Mouse (Mus musculus) embryonic fibroblast, embryonic 13.5 days (primary cell): ENCODE results near the gene Flnb. TPM values are rescaled to one million over a fixed set of nuclear protein-coding genes. Genes with fewer than 3 reads are reported as not detected.

Experiments
- H3K27ac ChIP-seq: 2 replicates; pipeline ENCODE4 v1.5.1; 2012; ENCODE audit warnings: low read length, control low read depth, inconsistent platforms; ENCODE audit not compliant: insufficient read depth
- H3K4me1 ChIP-seq: 2 replicates; pipeline ENCODE4 v1.6.1; 2011; ENCODE audit warnings: low read length; ENCODE audit not compliant: control insufficient read depth, insufficient read depth
- H3K4me3 ChIP-seq: 2 replicates; pipeline ENCODE4 v1.5.1; 2011; ENCODE audit warnings: mild to moderate bottlenecking, control low read depth, low read length; ENCODE audit not compliant: insufficient read depth
- CTCF ChIP-seq: IDR thresholded peaks from 2 replicates; pipeline ENCODE4 v1.5.1; 2011; ENCODE audit warnings: mild to moderate bottlenecking, control low read depth, low read length, moderate library complexity, borderline replicate concordance; ENCODE audit not compliant: insufficient read depth
- POLR2A ChIP-seq: IDR thresholded peaks from 2 replicates; pipeline ENCODE4 v1.6.1; 2011; ENCODE audit warnings: low read depth, mild to moderate bottlenecking, control low read depth, low read length, moderate library complexity
- polyA plus RNA-seq: library from polyadenylated mRNA; stranded (reverse); fragments of >200 nt; gene quantifications from 2 replicates; pipeline ENCODE4 v1.2.4, GENCODE M21; 2011; ENCODE audit warnings: low read depth; ENCODE audit not compliant: missing spikeins, insufficient read length

The Flnb gene
- polyA plus RNA-seq, 1 experiment: 190 TPM

DNA sequence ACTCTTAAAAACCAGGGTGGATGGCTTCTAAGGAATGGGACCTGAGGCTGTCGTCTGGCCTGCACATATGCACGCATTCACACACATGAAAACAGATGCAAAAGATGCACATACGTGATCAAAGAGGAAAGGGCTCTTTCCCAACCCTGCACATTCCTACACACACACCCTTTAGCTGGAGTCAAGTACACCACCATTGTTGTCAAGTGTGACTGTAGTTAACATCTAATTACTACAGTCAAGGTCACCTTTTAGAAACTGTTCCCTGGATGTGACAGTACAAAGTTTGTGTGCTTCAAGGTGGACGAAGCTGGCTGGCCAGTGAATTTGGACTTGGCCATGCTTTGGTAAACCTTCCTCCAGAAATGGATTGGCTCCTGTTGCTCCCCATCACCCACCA, 114.4 kb downstream of the Flnb start:
- TF ChIP-seq CTCF (no peak), POLR2A (no peak)
- Histone ChIP-seq H3K4me1 (peaks cover 3% of the 10 kb centered on the region; the same call in 1 of the 2 replicates), H3K27ac (no peak overlapping the region), H3K4me3 (no peak overlapping the region)

DNA sequence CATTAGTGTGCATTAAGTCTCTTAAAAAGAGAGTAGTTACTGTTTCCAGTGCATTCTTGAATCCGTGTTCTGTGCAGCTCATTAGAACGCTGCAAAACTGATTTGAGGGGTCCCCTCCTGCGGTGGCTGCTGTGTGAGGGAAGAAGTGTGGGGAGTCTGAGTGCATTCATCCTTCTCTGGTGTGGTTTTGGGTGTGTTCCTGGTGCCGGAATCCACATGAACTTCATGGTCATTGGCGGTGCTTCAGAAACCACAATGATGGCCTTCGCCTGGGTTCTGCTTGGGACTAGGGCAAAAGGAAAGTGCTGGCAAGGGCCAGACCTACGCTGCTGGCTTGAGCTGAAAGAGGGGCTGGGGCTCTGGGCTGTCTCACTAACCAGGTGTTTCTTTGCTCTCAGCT, 116.4 kb downstream of the Flnb start:
- TF ChIP-seq POLR2A: no peak
- TF ChIP-seq CTCF: no peak
- no peak overlapping the region for H3K27ac ChIP-seq
- peaks cover 3% of the 10 kb centered on the region; the same call in 1 of the 2 replicates for H3K4me1 ChIP-seq
- H3K4me3 ChIP-seq: no peak overlapping the region

DNA sequence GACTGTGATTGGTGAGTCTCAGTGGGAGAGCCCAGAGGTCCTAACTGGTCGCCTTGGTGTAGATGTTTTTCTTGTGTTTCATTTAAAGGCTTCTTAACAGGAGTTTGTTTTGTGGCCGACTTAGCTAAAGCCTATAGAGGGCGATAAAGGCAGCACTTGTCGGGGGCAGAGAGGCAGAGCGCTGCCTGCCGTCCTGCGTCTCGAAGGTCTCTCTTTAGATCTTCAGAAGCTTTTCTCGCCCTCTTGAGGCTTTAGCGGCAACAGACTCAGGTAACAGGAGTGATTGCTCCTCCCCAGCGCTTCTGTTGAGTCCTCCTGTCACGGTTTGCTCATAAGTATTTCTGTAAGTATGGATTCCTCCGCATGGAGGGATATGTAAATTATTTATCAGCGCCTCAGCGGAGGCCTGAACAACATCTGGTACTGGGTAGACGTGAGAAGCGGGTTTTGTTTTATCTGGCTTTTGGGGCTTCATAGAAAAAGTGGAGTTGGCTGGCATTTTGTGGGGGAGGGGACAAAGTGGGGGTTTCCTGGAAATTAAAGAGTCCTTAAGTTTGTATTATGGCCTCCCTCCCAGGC, 119.4 kb downstream of the Flnb start:
- TF ChIP-seq CTCF (peak; percentile 49; the same call in 1 of the 2 replicates), POLR2A (no peak)
- peaks cover 10% of the 10 kb centered on the region; the same call in 1 of the 2 replicates for H3K4me1 ChIP-seq
- H3K27ac ChIP-seq: 0 out of 2 replicates have a peak overlapping the region, but pooled peaks have one; percentile 6
- H3K4me3 ChIP-seq: no peak overlapping the region

DNA sequence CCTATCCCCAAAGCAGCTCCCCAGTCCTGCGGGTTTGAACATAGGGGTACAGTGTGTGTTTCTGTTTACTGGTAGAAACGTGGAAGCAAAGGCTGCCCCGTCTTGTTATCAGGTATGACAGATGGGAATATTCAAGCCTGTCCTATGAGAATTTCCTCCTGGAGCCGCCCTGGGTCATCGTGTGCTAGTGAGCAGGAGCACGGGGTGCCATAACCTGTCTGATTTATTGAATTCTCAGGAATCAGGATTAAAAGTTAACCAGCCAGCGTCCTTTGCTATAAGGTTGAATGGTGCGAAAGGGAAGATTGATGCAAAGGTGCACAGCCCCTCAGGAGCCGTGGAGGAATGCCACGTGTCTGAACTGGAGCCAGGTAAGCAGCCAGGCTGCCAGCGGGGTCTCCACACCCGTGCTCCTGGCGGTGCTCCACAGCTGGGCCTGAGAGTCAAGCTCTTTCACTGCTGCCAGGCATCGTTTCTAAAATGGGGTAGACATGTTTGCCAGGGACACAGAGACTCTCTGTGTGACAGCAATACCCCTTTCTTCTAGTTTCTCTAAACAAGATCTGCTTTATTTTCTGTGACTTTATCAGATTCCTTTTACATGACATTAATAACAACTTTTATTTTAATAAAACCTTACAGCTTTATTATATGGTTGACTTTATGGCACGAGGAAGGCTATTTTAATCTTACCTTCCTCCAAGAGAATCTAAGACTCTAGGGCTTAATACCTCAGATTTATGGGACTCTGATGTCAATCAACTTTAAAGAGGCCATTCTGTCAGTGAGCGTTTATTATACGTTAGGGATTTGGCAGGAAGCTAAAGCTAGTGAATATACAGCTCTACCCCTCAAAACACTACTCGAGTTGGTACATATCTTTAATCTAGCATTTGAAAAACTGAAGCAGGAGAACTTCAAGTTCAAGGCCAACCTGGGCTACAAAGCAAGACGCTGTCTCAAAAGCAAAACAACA, 121.3 kb downstream of the Flnb start:
- peaks cover 7% of the 10 kb centered on the region; the same call in 1 of the 2 replicates for H3K4me1 ChIP-seq
- TF ChIP-seq CTCF (no peak), POLR2A (no peak)
- H3K27ac ChIP-seq: no peak overlapping the region

DNA sequence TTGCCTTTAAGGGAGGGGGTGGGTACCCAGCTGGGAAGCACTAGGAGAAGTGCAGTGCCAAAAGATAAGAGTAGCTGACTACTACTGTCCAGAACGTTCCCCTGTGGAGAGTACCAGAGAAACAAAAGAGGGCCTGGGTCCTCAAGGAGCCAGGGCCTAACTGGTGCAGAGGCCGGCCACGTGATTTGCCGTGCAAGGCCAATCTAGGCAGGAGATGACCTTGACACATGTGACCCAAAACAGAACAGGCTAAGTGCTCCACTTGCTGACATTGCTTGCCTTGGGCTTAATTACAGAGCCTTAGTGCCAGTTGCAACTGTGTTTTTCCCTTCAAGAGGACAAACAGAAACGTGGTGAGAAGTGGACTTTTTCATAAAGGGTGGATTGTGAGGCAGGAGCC, 123.7 kb downstream of the Flnb start:
- no peak for TF ChIP-seq POLR2A
- TF ChIP-seq CTCF: no peak
- Histone ChIP-seq H3K4me3 (no peak overlapping the region), H3K4me1 (peaks cover 7% of the 10 kb centered on the region; the same call in 1 of the 2 replicates), H3K27ac (peak overlapping the region; percentile 30)

More for the DNA sequence above, 121.3 kb downstream of the Flnb start:
- no peak overlapping the region for H3K4me3 ChIP-seq

DNA sequence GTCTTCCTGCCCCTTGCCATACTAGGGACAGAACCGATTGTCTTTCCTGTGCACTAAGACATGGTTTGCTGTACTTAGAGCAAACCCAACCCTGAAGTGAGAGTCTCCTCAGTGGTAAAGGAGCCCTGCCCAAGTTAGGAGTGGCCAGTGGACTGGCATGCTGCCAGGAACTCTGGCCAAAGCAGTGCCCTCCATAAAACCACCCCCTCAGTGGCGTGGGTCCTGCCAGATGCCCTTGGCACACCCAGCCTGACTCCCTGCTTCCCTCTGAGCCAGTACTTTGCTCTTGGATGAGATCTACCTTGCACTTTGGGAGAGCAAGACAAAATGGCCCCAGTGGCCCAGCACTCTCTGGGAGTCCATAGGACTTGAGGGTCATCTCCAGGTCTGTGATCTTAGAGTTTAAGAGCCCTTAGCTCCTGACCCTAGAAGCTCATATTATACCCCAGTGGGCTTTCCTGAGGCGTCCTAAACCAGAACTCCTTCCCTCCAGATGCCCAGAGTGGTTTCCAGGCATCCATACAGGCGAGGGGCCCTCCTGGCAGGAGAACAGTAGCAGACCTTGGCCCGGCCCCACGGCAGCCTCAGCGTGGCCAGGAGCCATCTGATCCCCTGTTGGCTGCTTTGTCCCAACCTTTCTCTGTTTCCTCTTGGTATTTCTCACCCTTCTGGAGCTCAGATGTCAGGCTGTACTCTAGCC, 125.5 kb downstream of the Flnb start:
- peaks cover 7% of the 10 kb centered on the region; the same call in 1 of the 2 replicates for H3K4me1 ChIP-seq
- H3K4me3 ChIP-seq: no peak overlapping the region
- no peak overlapping the region for H3K27ac ChIP-seq
- TF ChIP-seq POLR2A: no peak
- no peak for TF ChIP-seq CTCF

DNA sequence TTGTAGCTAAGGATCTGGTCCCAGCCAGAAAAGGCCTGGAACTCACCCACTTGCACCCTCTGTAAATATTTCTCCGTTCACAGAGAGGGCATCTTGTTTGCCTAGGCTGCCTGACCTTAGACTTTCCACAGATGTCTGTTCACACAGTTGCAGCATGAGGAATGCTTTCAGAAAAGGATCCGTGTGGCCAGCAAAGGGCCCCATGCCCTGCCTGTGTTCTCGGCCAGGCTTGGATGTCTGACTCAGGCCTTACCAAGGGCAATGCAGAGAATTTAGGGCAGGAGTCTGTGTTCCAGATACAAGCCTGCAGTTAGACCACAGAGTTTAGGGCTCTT, 126.0 kb downstream of the Flnb start:
- no peak overlapping the region for H3K27ac ChIP-seq
- TF ChIP-seq CTCF (no peak), POLR2A (no peak)

DNA sequence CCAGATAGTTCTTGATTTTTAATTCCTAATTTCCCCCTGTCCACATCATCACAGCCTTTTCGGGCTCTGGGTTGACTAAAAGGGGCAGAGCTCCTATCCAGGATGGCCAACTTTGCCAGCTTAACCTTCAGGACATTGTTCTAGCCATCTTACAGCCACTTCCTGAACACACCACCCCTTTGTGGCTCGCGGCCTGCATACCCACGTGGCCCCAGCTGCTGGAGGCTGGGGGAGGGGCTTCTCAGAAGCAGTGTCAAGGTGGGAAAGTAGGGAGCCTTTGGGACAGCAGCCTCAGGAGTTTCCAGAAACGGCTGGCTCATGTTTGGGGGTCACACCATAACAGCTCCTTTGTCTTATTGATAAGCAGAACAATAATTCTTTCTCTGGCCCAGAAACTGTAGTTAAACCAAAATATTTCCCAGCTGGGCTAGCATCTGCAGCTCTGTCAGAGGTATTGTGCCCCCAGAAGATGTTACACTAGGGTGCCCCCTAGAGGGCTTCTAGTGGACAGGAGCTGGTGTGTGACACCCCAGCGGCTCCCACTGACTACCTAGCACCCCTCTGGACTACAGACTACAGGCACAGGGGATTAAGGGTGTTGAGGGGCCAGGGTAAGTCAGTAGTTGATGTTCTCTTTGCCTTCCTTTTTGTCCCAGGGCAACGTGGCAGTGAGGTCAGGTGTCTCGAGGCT, 126.7 kb downstream of the Flnb start:
- no peak overlapping the region for H3K27ac ChIP-seq
- H3K4me3 ChIP-seq: no peak overlapping the region
- TF ChIP-seq CTCF (no peak), POLR2A (no peak)
- peaks cover 7% of the 10 kb centered on the region; the same call in 1 of the 2 replicates for H3K4me1 ChIP-seq

More for the DNA sequence above, 126.0 kb downstream of the Flnb start:
- no peak overlapping the region for H3K4me3 ChIP-seq
- peaks cover 7% of the 10 kb centered on the region; the same call in 1 of the 2 replicates for H3K4me1 ChIP-seq

DNA sequence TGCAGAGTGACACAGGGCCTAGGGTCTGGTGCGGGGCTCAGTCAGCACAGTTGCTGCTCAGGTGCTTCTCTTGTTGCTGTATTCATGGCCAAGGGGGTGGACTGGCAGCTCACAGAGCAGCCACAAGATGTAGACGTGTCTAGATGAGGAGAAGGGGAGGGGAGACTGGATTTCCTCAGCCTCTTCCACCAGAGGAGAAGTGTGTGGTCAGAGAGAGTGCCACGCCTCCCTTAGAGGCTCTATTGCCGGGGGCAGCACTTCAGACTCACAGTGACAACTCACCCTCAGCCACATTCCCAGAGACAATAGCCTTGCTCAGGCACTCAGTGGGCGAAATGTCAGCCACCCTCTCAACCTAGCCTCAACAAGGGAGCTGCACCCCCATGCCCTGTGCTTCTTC, 127.5 kb downstream of the Flnb start:
- H3K27ac ChIP-seq: no peak overlapping the region
- TF ChIP-seq POLR2A: no peak
- no peak for TF ChIP-seq CTCF
- peaks cover 7% of the 10 kb centered on the region; the same call in 1 of the 2 replicates for H3K4me1 ChIP-seq
- H3K4me3 ChIP-seq: no peak overlapping the region
